Mouse (Mus musculus) fat pad, adult 2 months (tissue): ENCODE results near the gene Egfr.

Experiments used
- DNase-seq: peaks from one replicate; pipeline ENCODE4 v3.0.0-alpha.2; 2011; ENCODE audit warnings: low read depth, low spot score; ENCODE audit errors: extremely low read depth

The Egfr gene

GRCm38 (mm10) chr11:16821668-16822254 is 69.8 kb downstream of the Egfr start:
- no peak for DNase-seq

- no peak for DNase-seq
Observed at GRCm38 (mm10) chr11:16823830-16824545, 72.0 kb downstream of the Egfr start.

GRCm38 (mm10) chr11:16829468-16829867 is 77.5 kb downstream of the Egfr start:
- no peak for DNase-seq

GRCm38 (mm10) chr11:16830531-16831227 is 78.7 kb downstream of the Egfr start:
- DNase-seq, result no peak

- DNase-seq, result no peak
Observed at GRCm38 (mm10) chr11:16831974-16832464, 80.0 kb downstream of the Egfr start.

GRCm38 (mm10) chr11:16838772-16839171 is 86.8 kb downstream of the Egfr start:
- peak; percentile 68 for DNase-seq

- no peak for DNase-seq
Observed at GRCm38 (mm10) chr11:16842924-16843323, 90.9 kb downstream of the Egfr start.

GRCm38 (mm10) chr11:16843889-16844568 is 92.0 kb downstream of the Egfr start:
- DNase-seq, result no peak

- no peak for DNase-seq
Observed at GRCm38 (mm10) chr11:16848881-16849280, 96.9 kb downstream of the Egfr start.

- DNase-seq, result no peak
Observed at GRCm38 (mm10) chr11:16851361-16851760, 99.4 kb downstream of the Egfr start.

- DNase-seq, result no peak
Observed at GRCm38 (mm10) chr11:16854111-16854510, 102.1 kb downstream of the Egfr start.

- peak; percentile 98 for DNase-seq
Observed at GRCm38 (mm10) chr11:16857346-16857745, 105.3 kb downstream of the Egfr start.

- no peak for DNase-seq
Observed at GRCm38 (mm10) chr11:16861037-16861436, 109.0 kb downstream of the Egfr start.

GRCm38 (mm10) chr11:16863547-16863946 is 111.5 kb downstream of the Egfr start:
- no peak for DNase-seq

- no peak for DNase-seq
Observed at GRCm38 (mm10) chr11:16864980-16865561, 113.1 kb downstream of the Egfr start.

GRCm38 (mm10) chr11:16868051-16868450 is 116.0 kb downstream of the Egfr start:
- DNase-seq, result no peak

GRCm38 (mm10) chr11:16869506-16869905 is 117.5 kb downstream of the Egfr start:
- DNase-seq, result no peak

GRCm38 (mm10) chr11:16871120-16871519 is 119.1 kb downstream of the Egfr start:
- no peak for DNase-seq

GRCm38 (mm10) chr11:16877676-16878378 is 125.8 kb downstream of the Egfr start:
- no peak for DNase-seq

- DNase-seq, result no peak
Observed at GRCm38 (mm10) chr11:16881932-16882331, 129.9 kb downstream of the Egfr start.
